Comparison of ENCODE assay signal across 8 mouse cellular contexts in the genomic region with DNA sequence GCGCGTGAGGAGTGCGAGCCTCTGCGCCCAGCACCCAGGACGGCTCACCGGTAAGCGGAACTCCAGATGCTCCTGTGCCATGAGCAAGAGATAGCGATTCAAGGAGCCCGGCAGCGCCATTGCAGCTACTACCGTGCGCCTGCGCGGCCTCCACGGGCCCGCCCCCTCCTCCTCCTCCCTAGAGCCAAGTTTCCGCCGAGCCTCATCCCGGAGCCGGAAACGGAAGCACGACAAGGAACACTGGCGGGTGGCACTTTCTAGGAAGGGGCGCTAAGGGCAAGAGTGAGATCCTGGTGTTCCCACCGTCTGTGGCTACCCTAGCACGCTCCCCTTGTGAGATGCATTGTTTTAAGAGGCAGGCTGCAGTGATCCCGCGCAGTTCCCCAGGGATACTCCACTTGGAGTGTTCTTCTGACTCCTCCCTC. TPM values are rescaled to one million over a fixed set of nuclear protein-coding genes. Genes with fewer than 3 reads are reported as not detected.
DNase-seq lines count a peak whose midpoint lies in the region; ATAC-seq and TF ChIP-seq lines count a peak whose summit lies in the region.

Gene Trmt11, minus strand, starts transcription at position 208 of the 425 bp plus-strand sequence.

- peak; percentile 91 for DNase-seq in CD4-positive, CD25-positive, alpha-beta regulatory T cell, adult 2 months (ENCODE audit: low read depth, low spot score)
- DNase-seq in fibroblast of lung, adult 2 months (ENCODE audit: low read depth): peak; percentile 72
- DNase-seq in kidney, postnatal 25 days: peak; percentile 92 to 95
- peak; percentile 77 to 80 (median 78) for DNase-seq in liver, embryonic 14.5 days (ENCODE audit: low read depth in 3 of 3, low spot score in 3 of 3)
- peak; percentile 92 for DNase-seq in neural tube, embryonic 11.5 days (ENCODE audit: low spot score)
- peak; percentile 92 for DNase-seq in stomach, postnatal 0 days (ENCODE audit: low spot score)

- TF ChIP-seq CTCF in liver, embryonic 14.5 days (IDR thresholded peaks at IDR 0.05; ENCODE audit: low read depth): 0 out of 2 replicates have a peak, but pooled peaks have one; percentile 7
- TF ChIP-seq CTCF in stomach, postnatal 0 days (IDR thresholded peaks at IDR 0.05; ENCODE audit: low read depth): 0 out of 2 replicates have a peak, but pooled peaks have one; percentile 2

- peak within 1 kb of the TSS; percentile 89 for H3K9ac ChIP-seq in heart, embryonic 14.5 days (ENCODE audit: low read length)
- peak within 1 kb of the TSS; percentile 84 for H3K9ac ChIP-seq in liver, embryonic 14.5 days (replicated peaks)
- peak within 1 kb of the TSS; percentile 79 for H3K9ac ChIP-seq in neural tube, embryonic 11.5 days (ENCODE audit: low read length)
- peak within 1 kb of the TSS; percentile 88 for H3K9ac ChIP-seq in stomach, postnatal 0 days (ENCODE audit: low read length)

- H3K4me3 ChIP-seq in brown adipose tissue, adult 24 weeks (ENCODE audit: insufficient read depth, low read depth, low read length): peak within 1 kb of the TSS; percentile 63
- H3K4me3 ChIP-seq in heart, embryonic 14.5 days (ENCODE audit: control insufficient read depth in 1 of 2, insufficient read depth in 1 of 2, low read depth in 1 of 2, low read length in 2 of 2): peak within 1 kb of the TSS; percentile 83 to 90
- H3K4me3 ChIP-seq in liver, embryonic 14.5 days (ENCODE audit: insufficient read depth in 1 of 2, low read depth in 2 of 2, low read length in 2 of 2): peak within 1 kb of the TSS; percentile 83 to 95
- H3K4me3 ChIP-seq in neural tube, embryonic 11.5 days (ENCODE audit: low read depth, low read length): peak within 1 kb of the TSS; percentile 81
- H3K4me3 ChIP-seq in stomach, postnatal 0 days (ENCODE audit: low read depth, low read length): peak within 1 kb of the TSS; percentile 88

- peak within 1 kb of the TSS; percentile 70 for H3K27ac ChIP-seq in brown adipose tissue, adult 24 weeks (replicated peaks; ENCODE audit: low read depth, low read length)
- H3K27ac ChIP-seq in heart, embryonic 14.5 days (replicated peaks in 1 of 2; ENCODE audit: control insufficient read depth in 1 of 2, insufficient read depth in 1 of 2, low read depth in 2 of 2, low read length in 2 of 2): peak within 1 kb of the TSS; percentile 84 to 87
- peak within 1 kb of the TSS; percentile 62 for H3K27ac ChIP-seq in liver, embryonic 14.5 days
- peak within 1 kb of the TSS; percentile 69 for H3K27ac ChIP-seq in neural tube, embryonic 11.5 days (ENCODE audit: low read depth, low read length)
- H3K27ac ChIP-seq in stomach, postnatal 0 days (replicated peaks): peak within 1 kb of the TSS; percentile 86

- peak within 1 kb of the TSS; percentile 89 for H3K4me2 ChIP-seq in heart, embryonic 14.5 days (ENCODE audit: low read length)
- peak within 1 kb of the TSS; percentile 83 for H3K4me2 ChIP-seq in liver, embryonic 14.5 days (ENCODE audit: low read depth)
- H3K4me2 ChIP-seq in neural tube, embryonic 11.5 days (ENCODE audit: low read depth): peak within 1 kb of the TSS; percentile 73
- peak within 1 kb of the TSS; percentile 80 for H3K4me2 ChIP-seq in stomach, postnatal 0 days (replicated peaks; ENCODE audit: low read depth)

- H3K36me3 ChIP-seq in heart, embryonic 14.5 days (ENCODE audit: control insufficient read depth, insufficient read depth, low read length): peaks cover 23% of the 10 kb centered on the region
- H3K36me3 ChIP-seq in liver, embryonic 14.5 days (replicated peaks; ENCODE audit: control insufficient read depth, insufficient read depth, low read depth): peaks cover 10% of the 10 kb centered on the region; the same call in 1 of the 2 replicates
- H3K36me3 ChIP-seq in neural tube, embryonic 11.5 days (ENCODE audit: control insufficient read depth, insufficient read depth, low read length): 0 out of 2 replicates have a peak, but pooled peaks cover 2% of the 10 kb centered on the region
- H3K36me3 ChIP-seq in stomach, postnatal 0 days (ENCODE audit: control insufficient read depth, insufficient read depth, low read length): no peaks in the 10 kb centered on the region

- ATAC-seq in heart, embryonic 14.5 days (ENCODE audit: insufficient number of reproducible peaks, insufficient read depth, low FRiP score, low read depth): peak; percentile 90
- ATAC-seq in liver, embryonic 14.5 days (ENCODE audit: insufficient read depth): peak; percentile 91
- peak; percentile 97 for ATAC-seq in neural tube, embryonic 11.5 days (ENCODE audit: insufficient read depth, low FRiP score, low TSS enrichment)
- ATAC-seq in stomach, postnatal 0 days (ENCODE audit: low FRiP score, low TSS enrichment): peak; percentile 98

- no peaks in the 10 kb centered on the region for H3K4me1 ChIP-seq in brown adipose tissue, adult 24 weeks (ENCODE audit: control insufficient read depth, insufficient read depth, insufficient read length, low read length)
- peaks cover 0 to 10% of the 10 kb centered on the region in 2 experiments; a peak in 2 of 4 replicates for H3K4me1 ChIP-seq in heart, embryonic 14.5 days (ENCODE audit: control insufficient read depth in 2 of 2, insufficient read depth in 2 of 2, low read length in 2 of 2)
- H3K4me1 ChIP-seq in liver, embryonic 14.5 days (replicated peaks; ENCODE audit: control insufficient read depth in 2 of 2, insufficient read depth in 2 of 2, low read length in 1 of 2): peaks cover 13 to 16% of the 10 kb centered on the region in 2 experiments
- H3K4me1 ChIP-seq in neural tube, embryonic 11.5 days (ENCODE audit: control insufficient read depth, insufficient read depth, low read length): peaks cover 4% of the 10 kb centered on the region; the same call in 1 of the 2 replicates
- H3K4me1 ChIP-seq in stomach, postnatal 0 days (replicated peaks; ENCODE audit: control insufficient read depth, insufficient read depth): no peaks in the 10 kb centered on the region

- no peaks in the 10 kb centered on the region for H3K27me3 ChIP-seq in heart, embryonic 14.5 days (ENCODE audit: control insufficient read depth, insufficient read depth, low read length)
- no peaks in the 10 kb centered on the region for H3K27me3 ChIP-seq in liver, embryonic 14.5 days (ENCODE audit: control insufficient read depth, insufficient read depth, low read length)
- H3K27me3 ChIP-seq in neural tube, embryonic 11.5 days (ENCODE audit: control insufficient read depth, insufficient read depth, low read length): no peaks in the 10 kb centered on the region
- H3K27me3 ChIP-seq in stomach, postnatal 0 days (ENCODE audit: control insufficient read depth, insufficient read depth, low read length): no peaks in the 10 kb centered on the region

- H3K9me3 ChIP-seq in heart, embryonic 14.5 days (ENCODE audit: control insufficient read depth, low read length): no peaks in the 10 kb centered on the region
- no peaks in the 10 kb centered on the region; the same call in 1 of the 2 replicates for H3K9me3 ChIP-seq in liver, embryonic 14.5 days (ENCODE audit: control insufficient read depth, low read length)
- no peaks in the 10 kb centered on the region for H3K9me3 ChIP-seq in neural tube, embryonic 11.5 days (ENCODE audit: control insufficient read depth, low read length)
- no peaks in the 10 kb centered on the region for H3K9me3 ChIP-seq in stomach, postnatal 0 days (ENCODE audit: control insufficient read depth, low read length)

- WGBS in heart, embryonic 14.5 days: under 1% methylated on average over 25 of the region's 28 CpGs
- under 1% methylated on average over 24 of the region's 28 CpGs for WGBS in liver, embryonic 14.5 days (ENCODE audit: insufficient replicate concordance)
- under 1% methylated on average over 18 of the region's 28 CpGs for WGBS in neural tube, embryonic 11.5 days
- under 1% methylated on average over 25 of the region's 28 CpGs for WGBS in stomach, postnatal 0 days

- no peak for TF ChIP-seq EP300 in liver, embryonic 14.5 days (IDR thresholded peaks at IDR 0.05; ENCODE audit: low read depth)
- TF ChIP-seq EP300 in stomach, postnatal 0 days (optimal IDR thresholded peaks at IDR 0.05): no peak

RNA-seq across cellular contexts. Expression of gene Trmt11, which starts in this region (rescaled TPM):
- 11.9 and 14.6 TPM in 2 replicates for polyA plus RNA-seq in brown adipose tissue, adult 24 weeks (2012; ENCODE audit: insufficient read depth, insufficient read length, missing spikeins)
- polyA plus RNA-seq in heart, embryonic 14.5 days (2014; fragmentation: Nextera tagmentation; extraction: Ambion mirVana): 14.9 and 17.2 TPM in 2 replicates
- polyA plus RNA-seq in liver, embryonic 14.5 days (2012; rRNA removed): 3.0 and 4.7 TPM in 2 replicates
- polyA plus RNA-seq in liver, embryonic 14.5 days (2014; fragmentation: Nextera tagmentation; extraction: Ambion mirVana): 17.9 and 20.0 TPM in 2 replicates
- 27.6 and 27.7 TPM in 2 replicates for polyA plus RNA-seq in neural tube, embryonic 11.5 days (2014; fragmentation: Nextera tagmentation; extraction: Ambion mirVana)
- 15.1 and 15.9 TPM in 2 replicates for polyA plus RNA-seq in stomach, postnatal 0 days (2015; fragmentation: Nextera tagmentation; extraction: Ambion mirVana)

Comparison
In these comparisons a context has a peak if more than half of its experiments do, and no peak if none do; other contexts are left out.
1. Peak in every context shown above with its lines: DNase-seq, ATAC-seq, H3K4me3 ChIP-seq and H3K27ac ChIP-seq.